Comparison of ENCODE assay signal across 28 mouse cellular contexts in genomic region chr11:70553940-70554339, GRCm38 (mm10). TPM values are rescaled to one million over a fixed set of nuclear protein-coding genes. Genes with fewer than 3 reads are reported as not detected.
"Had no signal": no experiment of that assay in that cellular context is flagged by ENCODE, and none has a peak within 500 bp of the region (broad histone marks: within the 10 kb centered on the region; RNA-seq: fewer than 3 reads in every experiment).

No protein-coding gene starts in this region.

- H3K27ac ChIP-seq: limb, embryonic 12.5 days; limb, embryonic 15.5 days; liver, embryonic 14.5 days; macrophage; midbrain, embryonic 13.5 days had no signal

- H3K36me3 ChIP-seq: limb, embryonic 12.5 days; midbrain, embryonic 13.5 days had no signal

- H3K27me3 ChIP-seq: limb, embryonic 15.5 days; midbrain, embryonic 13.5 days had no signal

- H3K4me2 ChIP-seq: limb, embryonic 12.5 days; limb, embryonic 15.5 days; liver, embryonic 11.5 days; midbrain, embryonic 13.5 days had no signal

- H3K4me3 ChIP-seq: limb, embryonic 12.5 days; limb, embryonic 15.5 days; midbrain, embryonic 13.5 days had no signal

- ATAC-seq: intestine, embryonic 16.5 days; liver, postnatal 0 days; lung, postnatal 0 days; midbrain, embryonic 13.5 days; midbrain, embryonic 16.5 days had no signal

- H3K4me1 ChIP-seq: limb, embryonic 15.5 days; midbrain, embryonic 13.5 days had no signal

- H3K9ac ChIP-seq: limb, embryonic 12.5 days; limb, embryonic 15.5 days; liver, embryonic 14.5 days; liver, postnatal 0 days had no signal

- H3K9me3 ChIP-seq: limb, embryonic 12.5 days; limb, embryonic 15.5 days; midbrain, embryonic 13.5 days had no signal

- DNase-seq: kidney, adult 18-20 months; kidney, postnatal 10 days; kidney, postnatal 36 days; left cerebral cortex, postnatal 4 days; liver, postnatal 0 days; thymus, adult 2 months; thymus, postnatal 14 days; thymus, postnatal 4 days had no signal

RNA-seq across cellular contexts. Expression of gene Gm40193, which starts 21.2 kb away (rescaled TPM):
- total RNA-seq: layer of hippocampus, adult 8-10 months; layer of hippocampus, postnatal 10 days; left cerebral cortex, adult 8-10 months; left cerebral cortex, postnatal 14 days; left cerebral cortex, postnatal 4 days; megakaryocyte, adult 5-6 weeks had no signal
- polyA plus RNA-seq: intestine, embryonic 16.5 days; kidney, embryonic 14.5 days; limb, embryonic 12.5 days; limb, embryonic 15.5 days; liver, embryonic 11.5 days; liver, embryonic 14.5 days; liver, postnatal 0 days; lung, postnatal 0 days; macrophage; midbrain, embryonic 13.5 days; midbrain, embryonic 16.5 days; neural tube, embryonic 11.5 days; neural tube, embryonic 14.5 days; small intestine, adult 2 months; spleen, adult 2 months; stomach, embryonic 16.5 days; thymus, adult 2 months had no signal

RNA-seq across cellular contexts. Expression of gene Gltpd2, which starts 34.9 kb away (rescaled TPM):
- total RNA-seq: layer of hippocampus, adult 8-10 months; layer of hippocampus, postnatal 10 days; left cerebral cortex, adult 8-10 months; left cerebral cortex, postnatal 14 days; left cerebral cortex, postnatal 4 days; megakaryocyte, adult 5-6 weeks had no signal
- polyA plus RNA-seq: macrophage; midbrain, embryonic 16.5 days; neural tube, embryonic 11.5 days had no signal
